Mouse (Mus musculus): Measurements from ENCODE around the gene Cep152. TPM values are rescaled to one million over a fixed set of nuclear protein-coding genes. Genes with fewer than 3 reads are reported as not detected.

Gene Cep152
- 7.0 and 7.4 TPM in 2 replicates for polyA plus RNA-seq (2014; fragmentation: Nextera tagmentation; extraction: Ambion mirVana)

- peaks cover 3% of the 10 kb centered on the region; the same call in 1 of the 2 replicates for H3K36me3 ChIP-seq (ENCODE audit: control insufficient read depth, insufficient read depth, low read length)
- peak within 1 kb of the TSS; percentile 87 for H3K4me3 ChIP-seq (ENCODE audit: low read depth, low read length)
- H3K9me3 ChIP-seq (ENCODE audit: control insufficient read depth, low read depth, low read length): no peaks in the 10 kb centered on the region
- no peaks in the 10 kb centered on the region for H3K27me3 ChIP-seq (ENCODE audit: control insufficient read depth, insufficient read depth, low read length)
- no peak within 1 kb of the TSS for H3K27ac ChIP-seq (ENCODE audit: low read length)
- H3K4me2 ChIP-seq (replicated peaks; ENCODE audit: low read depth, low read length): peak within 1 kb of the TSS; percentile 74
- under 1% methylated on average over 50 of the region's 50 CpGs for WGBS
- peak within 1 kb of the TSS; percentile 60 for H3K9ac ChIP-seq (replicated peaks; ENCODE audit: low read depth, low read length)
- H3K4me1 ChIP-seq (ENCODE audit: control insufficient read depth, insufficient read depth, low read length): peaks cover 12% of the 10 kb centered on the region; the same call in 1 of the 2 replicates
- peak; percentile 97 for ATAC-seq (ENCODE audit: insufficient number of reproducible peaks, insufficient read depth, low FRiP score, low read depth)
Measured at GRCm38 (mm10) chr2:125624837-125625351, at the start of gene Cep152. Gene Cep152 (minus strand): TSS chr2:125625113.

- Histone ChIP-seq H3K27ac (ENCODE audit: low read length) (peak within 1 kb of the TSS; percentile 90), H3K4me2 (replicated peaks; ENCODE audit: low read depth, low read length) (peak within 1 kb of the TSS; percentile 50), H3K9ac (replicated peaks; ENCODE audit: low read depth, low read length) (peak within 1 kb of the TSS; percentile 88), H3K9me3 (ENCODE audit: control insufficient read depth, low read depth, low read length) (no peaks in the 10 kb centered on the region), H3K27me3 (ENCODE audit: control insufficient read depth, insufficient read depth, low read length) (no peaks in the 10 kb centered on the region), H3K36me3 (ENCODE audit: control insufficient read depth, insufficient read depth, low read length) (no peaks in the 10 kb centered on the region), H3K4me1 (ENCODE audit: control insufficient read depth, insufficient read depth, low read length) (no peaks in the 10 kb centered on the region; the same call in 1 of the 2 replicates), H3K4me3 (ENCODE audit: low read depth, low read length) (peak within 1 kb of the TSS; percentile 90)
- ATAC-seq (ENCODE audit: insufficient number of reproducible peaks, insufficient read depth, low FRiP score, low read depth): peak; percentile 88
- under 1% methylated on average over 77 of the region's 79 CpGs for WGBS
Measured at GRCm38 (mm10) chr2:125672957-125673631, 48.2 kb upstream of the Cep152 start, which contains the start of gene Eid1. Gene Eid1 (plus strand): TSS chr2:125673095.

- H3K27ac ChIP-seq (ENCODE audit: low read length): peak overlapping the region; percentile 90
- no peak; the same call in 1 of the 2 replicates for ATAC-seq (ENCODE audit: insufficient number of reproducible peaks, insufficient read depth, low FRiP score, low read depth)
- 11% methylated on average over 14 of the region's 20 CpGs for WGBS
Measured at GRCm38 (mm10) chr2:125672568-125672956, 47.6 kb upstream of the Cep152 start.

GRCm38 (mm10) chr2:125670846-125671245, 45.9 kb upstream of the Cep152 start:
- no peaks in the 10 kb centered on the region; the same call in 1 of the 2 replicates for H3K4me1 ChIP-seq (ENCODE audit: control insufficient read depth, insufficient read depth, low read length)
- no peaks in the 10 kb centered on the region for H3K9me3 ChIP-seq (ENCODE audit: control insufficient read depth, low read depth, low read length)
- 43% methylated on average over 1 of the region's 1 CpGs for WGBS
- no peaks in the 10 kb centered on the region for H3K27me3 ChIP-seq (ENCODE audit: control insufficient read depth, insufficient read depth, low read length)
- no peak overlapping the region for H3K4me2 ChIP-seq (replicated peaks; ENCODE audit: low read depth, low read length)
- H3K27ac ChIP-seq (ENCODE audit: low read length): no peak overlapping the region
- H3K9ac ChIP-seq (replicated peaks; ENCODE audit: low read depth, low read length): no peak overlapping the region
- no peak for ATAC-seq (ENCODE audit: insufficient number of reproducible peaks, insufficient read depth, low FRiP score, low read depth)
- no peak overlapping the region for H3K4me3 ChIP-seq (ENCODE audit: low read depth, low read length)
- no peaks in the 10 kb centered on the region for H3K36me3 ChIP-seq (ENCODE audit: control insufficient read depth, insufficient read depth, low read length)

More at GRCm38 (mm10) chr2:125672568-125672956, 47.6 kb upstream of the Cep152 start:
- no peaks in the 10 kb centered on the region for H3K36me3 ChIP-seq (ENCODE audit: control insufficient read depth, insufficient read depth, low read length)
- H3K9me3 ChIP-seq (ENCODE audit: control insufficient read depth, low read depth, low read length): no peaks in the 10 kb centered on the region
- no peaks in the 10 kb centered on the region for H3K27me3 ChIP-seq (ENCODE audit: control insufficient read depth, insufficient read depth, low read length)
- H3K4me2 ChIP-seq (replicated peaks; ENCODE audit: low read depth, low read length): peak overlapping the region; percentile 50
- no peaks in the 10 kb centered on the region; the same call in 1 of the 2 replicates for H3K4me1 ChIP-seq (ENCODE audit: control insufficient read depth, insufficient read depth, low read length)
- peak overlapping the region; percentile 90 for H3K4me3 ChIP-seq (ENCODE audit: low read depth, low read length)
- peak overlapping the region; percentile 88; the same call in 1 of the 2 replicates for H3K9ac ChIP-seq (replicated peaks; ENCODE audit: low read depth, low read length)

- 85% methylated on average over 7 of the region's 7 CpGs for WGBS
- no peak overlapping the region for H3K4me2 ChIP-seq (replicated peaks; ENCODE audit: low read depth, low read length)
- no peak overlapping the region for H3K4me3 ChIP-seq (ENCODE audit: low read depth, low read length)
- no peak overlapping the region for H3K27ac ChIP-seq (ENCODE audit: low read length)
- H3K27me3 ChIP-seq (ENCODE audit: control insufficient read depth, insufficient read depth, low read length): no peaks in the 10 kb centered on the region
- ATAC-seq (ENCODE audit: insufficient number of reproducible peaks, insufficient read depth, low FRiP score, low read depth): no peak
- no peaks in the 10 kb centered on the region for H3K9me3 ChIP-seq (ENCODE audit: control insufficient read depth, low read depth, low read length)
- H3K4me1 ChIP-seq (ENCODE audit: control insufficient read depth, insufficient read depth, low read length): no peaks in the 10 kb centered on the region
- no peaks in the 10 kb centered on the region for H3K36me3 ChIP-seq (ENCODE audit: control insufficient read depth, insufficient read depth, low read length)
- H3K9ac ChIP-seq (replicated peaks; ENCODE audit: low read depth, low read length): no peak overlapping the region
Measured at GRCm38 (mm10) chr2:125667721-125668120, 42.8 kb upstream of the Cep152 start.

DNA sequence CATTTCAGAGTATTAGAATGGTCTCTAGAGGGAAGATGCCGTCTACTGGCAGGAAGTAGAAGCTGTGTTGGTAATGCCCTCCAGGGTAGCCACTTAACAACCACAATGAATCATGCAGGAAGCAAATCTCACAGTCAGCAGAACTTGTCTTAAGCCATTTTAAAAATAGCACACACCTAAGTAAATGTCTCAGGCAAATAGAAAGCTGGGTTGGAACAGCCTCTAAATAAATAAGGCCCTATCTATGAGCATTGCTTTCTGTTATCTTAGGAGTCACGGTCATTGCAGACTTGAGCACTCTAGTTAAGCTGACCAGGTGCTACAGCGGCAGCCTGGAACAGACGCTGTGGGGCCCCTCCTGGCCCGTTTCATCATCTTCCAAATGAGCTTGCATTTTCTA, 42.3 kb upstream of the Cep152 start:
- Histone ChIP-seq H3K4me2 (replicated peaks; ENCODE audit: low read depth, low read length) (no peak overlapping the region), H3K4me3 (ENCODE audit: low read depth, low read length) (no peak overlapping the region), H3K4me1 (ENCODE audit: control insufficient read depth, insufficient read depth, low read length) (no peaks in the 10 kb centered on the region), H3K9me3 (ENCODE audit: control insufficient read depth, low read depth, low read length) (no peaks in the 10 kb centered on the region), H3K36me3 (ENCODE audit: control insufficient read depth, insufficient read depth, low read length) (no peaks in the 10 kb centered on the region), H3K27ac (ENCODE audit: low read length) (no peak overlapping the region), H3K27me3 (ENCODE audit: control insufficient read depth, insufficient read depth, low read length) (no peaks in the 10 kb centered on the region), H3K9ac (replicated peaks; ENCODE audit: low read depth, low read length) (no peak overlapping the region)
- 44% methylated on average over 5 of the region's 5 CpGs for WGBS
- peak; percentile 28; the same call in 1 of the 2 replicates for ATAC-seq (ENCODE audit: insufficient number of reproducible peaks, insufficient read depth, low FRiP score, low read depth)

GRCm38 (mm10) chr2:125666668-125667067, 41.8 kb upstream of the Cep152 start:
- no peak for ATAC-seq (ENCODE audit: insufficient number of reproducible peaks, insufficient read depth, low FRiP score, low read depth)
- Histone ChIP-seq H3K4me1 (ENCODE audit: control insufficient read depth, insufficient read depth, low read length) (no peaks in the 10 kb centered on the region), H3K9me3 (ENCODE audit: control insufficient read depth, low read depth, low read length) (no peaks in the 10 kb centered on the region), H3K36me3 (ENCODE audit: control insufficient read depth, insufficient read depth, low read length) (no peaks in the 10 kb centered on the region), H3K9ac (replicated peaks; ENCODE audit: low read depth, low read length) (no peak overlapping the region), H3K4me3 (ENCODE audit: low read depth, low read length) (no peak overlapping the region), H3K4me2 (replicated peaks; ENCODE audit: low read depth, low read length) (no peak overlapping the region), H3K27me3 (ENCODE audit: control insufficient read depth, insufficient read depth, low read length) (no peaks in the 10 kb centered on the region), H3K27ac (ENCODE audit: low read length) (no peak overlapping the region)
- WGBS: 79% methylated on average over 4 of the region's 4 CpGs

DNA sequence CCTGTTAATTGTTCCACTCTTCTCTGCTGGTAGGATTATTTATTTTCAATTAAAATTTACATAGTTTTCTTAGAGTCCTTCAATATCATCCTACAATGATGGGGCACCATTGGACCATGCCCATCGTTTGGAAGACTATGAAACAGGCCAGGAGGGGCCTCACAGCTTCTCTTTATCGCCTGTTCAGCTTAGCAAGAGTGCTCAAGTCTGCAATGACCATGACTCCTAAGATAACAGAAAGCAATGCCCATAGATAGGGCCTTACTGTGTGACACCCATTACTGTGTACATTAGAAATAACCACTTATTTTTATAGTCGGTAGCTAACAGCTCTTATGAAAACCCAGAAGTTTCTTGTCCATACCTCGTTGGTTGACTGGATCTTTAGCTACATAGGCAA, 41.0 kb upstream of the Cep152 start:
- Histone ChIP-seq H3K9ac (replicated peaks; ENCODE audit: low read depth, low read length) (no peak overlapping the region), H3K4me1 (ENCODE audit: control insufficient read depth, insufficient read depth, low read length) (no peaks in the 10 kb centered on the region), H3K9me3 (ENCODE audit: control insufficient read depth, low read depth, low read length) (no peaks in the 10 kb centered on the region), H3K4me3 (ENCODE audit: low read depth, low read length) (no peak overlapping the region), H3K36me3 (ENCODE audit: control insufficient read depth, insufficient read depth, low read length) (no peaks in the 10 kb centered on the region), H3K4me2 (replicated peaks; ENCODE audit: low read depth, low read length) (no peak overlapping the region), H3K27me3 (ENCODE audit: control insufficient read depth, insufficient read depth, low read length) (no peaks in the 10 kb centered on the region), H3K27ac (ENCODE audit: low read length) (no peak overlapping the region)
- WGBS: 88% methylated on average over 4 of the region's 4 CpGs
- peak; percentile 71; the same call in 1 of the 2 replicates for ATAC-seq (ENCODE audit: insufficient number of reproducible peaks, insufficient read depth, low FRiP score, low read depth)

All from stomach, embryonic 14.5 days (tissue).